Mouse (Mus musculus): ENCODE measurements at regions not wholly inside any gene's neighbourhood (a gene's known extent, or its start where the extent isn't known, plus 50 kb on each side); places are given as distances from the start of the nearest gene placed in this dataset.

DNA sequence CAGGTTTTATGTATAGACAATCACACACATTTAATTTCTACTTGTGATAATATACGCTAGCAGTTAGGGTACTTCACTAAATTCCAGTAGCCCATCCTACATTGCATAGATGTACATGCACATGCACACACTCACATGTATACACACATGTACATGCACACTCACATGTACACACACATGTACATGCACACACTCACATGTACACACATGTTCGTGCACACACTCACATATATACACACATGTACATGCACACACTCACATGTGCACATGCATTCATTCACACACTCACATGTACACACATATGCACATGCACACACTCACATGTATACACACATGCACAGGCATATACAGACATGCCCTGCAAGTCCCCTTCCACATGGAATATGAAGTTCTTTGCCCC, 326.8 kb downstream of the Tns1 start:
- 92% methylated on average over 2 of the region's 2 CpGs for WGBS
- no peak for ATAC-seq (ENCODE audit: low FRiP score)
- H3K36me3 ChIP-seq = no peaks in the 10 kb centered on the region

DNA sequence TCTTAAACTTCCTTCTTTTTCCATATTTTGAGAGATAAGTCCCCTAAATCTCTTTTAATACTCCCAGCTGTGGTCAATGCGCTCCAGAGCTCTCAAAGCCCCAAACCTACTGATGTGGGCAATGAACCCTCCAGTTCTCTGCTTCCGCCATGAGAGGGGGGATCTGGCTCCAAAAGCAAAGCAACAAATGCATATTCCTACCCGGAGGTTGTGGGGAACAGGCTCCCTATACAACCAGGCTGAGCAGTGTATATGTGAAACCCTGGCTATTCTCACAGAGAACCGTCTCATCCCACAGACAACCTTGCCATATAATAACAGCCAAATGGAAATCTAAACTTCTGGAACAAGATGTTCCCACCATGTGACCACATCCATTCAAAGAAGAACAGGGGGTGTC, 330.4 kb downstream of the Tns1 start:
- no peak overlapping the region for H3K4me2 ChIP-seq
- no peaks in the 10 kb centered on the region for H3K9me3 ChIP-seq (replicated peaks)
- ATAC-seq (ENCODE audit: low FRiP score) = no peak
- no peak overlapping the region for H3K4me3 ChIP-seq (replicated peaks)
- H3K27me3 ChIP-seq (replicated peaks) = no peaks in the 10 kb centered on the region
- no peak overlapping the region for H3K9ac ChIP-seq (replicated peaks)
- no peaks in the 10 kb centered on the region for H3K4me1 ChIP-seq
- H3K27ac ChIP-seq (replicated peaks) = no peak overlapping the region
- WGBS = 91% methylated on average over 4 of the region's 4 CpGs
- H3K36me3 ChIP-seq = no peaks in the 10 kb centered on the region

More for the DNA sequence above, 326.8 kb downstream of the Tns1 start:
- Histone ChIP-seq H3K9ac (replicated peaks) (no peak overlapping the region), H3K27ac (replicated peaks) (no peak overlapping the region), H3K4me2 (no peak overlapping the region), H3K9me3 (replicated peaks) (peaks cover 4% of the 10 kb centered on the region; the same call in 1 of the 2 replicates), H3K27me3 (replicated peaks) (no peaks in the 10 kb centered on the region), H3K4me1 (no peaks in the 10 kb centered on the region), H3K4me3 (replicated peaks) (no peak overlapping the region)

DNA sequence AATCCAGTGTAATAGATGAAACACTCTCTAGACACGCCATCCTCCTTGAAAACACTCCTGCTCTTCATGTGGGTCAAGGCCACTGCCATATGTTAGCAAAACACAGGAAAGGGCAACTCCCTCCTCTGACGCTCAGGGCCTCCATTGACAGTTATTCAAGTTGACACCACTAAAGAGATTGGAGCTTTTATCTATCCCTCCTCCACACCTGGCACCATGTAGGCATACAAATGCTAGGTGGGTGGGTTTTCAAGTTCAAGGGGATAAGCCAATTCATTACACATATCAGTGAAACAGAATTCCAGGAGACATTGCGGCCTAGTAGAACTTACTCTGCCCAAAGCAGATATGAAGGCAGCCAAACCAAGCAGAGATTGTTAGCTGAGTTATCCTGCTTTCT, 331.0 kb downstream of the Tns1 start:
- no peak overlapping the region for H3K9ac ChIP-seq (replicated peaks)
- 89% methylated on average over 3 of the region's 3 CpGs for WGBS
- H3K27me3 ChIP-seq (replicated peaks) = no peaks in the 10 kb centered on the region
- no peaks in the 10 kb centered on the region for H3K9me3 ChIP-seq (replicated peaks)
- no peak overlapping the region for H3K4me2 ChIP-seq
- no peak for ATAC-seq (ENCODE audit: low FRiP score)
- H3K4me1 ChIP-seq = no peaks in the 10 kb centered on the region
- no peak overlapping the region for H3K4me3 ChIP-seq (replicated peaks)
- H3K27ac ChIP-seq (replicated peaks) = no peak overlapping the region
- no peaks in the 10 kb centered on the region for H3K36me3 ChIP-seq

GRCm38 (mm10) chr1:73792311-73792710, 331.9 kb downstream of the Tns1 start:
- WGBS = 95% methylated on average over 5 of the region's 5 CpGs
- Histone ChIP-seq H3K4me3 (replicated peaks) (no peak overlapping the region), H3K27ac (replicated peaks) (no peak overlapping the region), H3K4me1 (no peaks in the 10 kb centered on the region), H3K9ac (replicated peaks) (no peak overlapping the region), H3K9me3 (replicated peaks) (no peaks in the 10 kb centered on the region), H3K4me2 (no peak overlapping the region), H3K27me3 (replicated peaks) (no peaks in the 10 kb centered on the region), H3K36me3 (no peaks in the 10 kb centered on the region)
- no peak for ATAC-seq (ENCODE audit: low FRiP score)

DNA sequence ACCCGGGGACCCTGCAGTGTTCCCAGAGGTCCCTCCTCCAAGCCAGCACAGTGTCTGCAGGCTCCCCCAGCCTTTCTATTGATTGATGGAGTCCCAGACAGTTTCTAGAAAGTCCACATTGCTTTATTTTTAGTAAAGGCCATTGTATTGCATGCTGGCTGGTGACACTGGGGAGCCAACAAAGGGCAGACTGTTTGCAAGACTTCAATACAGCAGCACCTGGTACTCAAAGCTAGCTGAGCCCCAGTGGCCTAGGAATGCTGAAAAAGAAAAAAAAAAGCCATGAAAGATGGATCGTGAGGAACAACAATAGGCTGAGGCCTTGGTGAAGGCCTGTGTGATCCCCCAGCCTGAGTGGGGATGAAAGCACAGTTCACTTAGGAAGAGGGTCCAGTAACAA, 336.6 kb downstream of the Tns1 start:
- Histone ChIP-seq H3K4me1 (no peaks in the 10 kb centered on the region), H3K4me2 (no peak overlapping the region), H3K4me3 (replicated peaks) (no peak overlapping the region), H3K9me3 (replicated peaks) (no peaks in the 10 kb centered on the region), H3K27ac (replicated peaks) (no peak overlapping the region), H3K27me3 (replicated peaks) (no peaks in the 10 kb centered on the region), H3K36me3 (no peaks in the 10 kb centered on the region), H3K9ac (replicated peaks) (no peak overlapping the region)
- ATAC-seq (ENCODE audit: low FRiP score) = no peak
- WGBS = 9% methylated on average over 2 of the region's 2 CpGs

DNA sequence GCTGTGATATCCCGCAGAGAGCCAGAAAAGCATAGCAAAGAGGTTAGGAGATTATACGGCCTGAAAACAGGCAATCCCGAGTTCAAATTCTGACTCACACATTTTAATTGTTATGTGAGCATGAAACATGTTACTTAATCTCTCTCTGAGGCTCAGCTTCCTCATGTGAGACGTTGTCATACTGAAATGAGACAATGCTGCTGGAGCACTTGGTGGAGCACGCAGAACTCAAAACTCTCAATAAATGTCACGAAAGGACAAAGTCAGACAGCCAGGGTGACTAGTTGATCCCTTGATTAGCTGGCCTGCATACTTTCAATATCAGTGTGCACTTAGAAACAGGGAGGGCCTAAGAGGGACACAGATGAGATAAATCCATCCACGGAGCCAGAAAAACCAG, 337.0 kb downstream of the Tns1 start:
- Histone ChIP-seq H3K9ac (replicated peaks) (no peak overlapping the region), H3K4me2 (no peak overlapping the region), H3K4me1 (no peaks in the 10 kb centered on the region), H3K4me3 (replicated peaks) (no peak overlapping the region), H3K9me3 (replicated peaks) (no peaks in the 10 kb centered on the region), H3K27me3 (replicated peaks) (no peaks in the 10 kb centered on the region), H3K36me3 (no peaks in the 10 kb centered on the region), H3K27ac (replicated peaks) (no peak overlapping the region)
- no peak for ATAC-seq (ENCODE audit: low FRiP score)
- WGBS = 59% methylated on average over 7 of the region's 7 CpGs

GRCm38 (mm10) chr1:73783303-73783702, 340.9 kb downstream of the Tns1 start:
- Histone ChIP-seq H3K9ac (replicated peaks) (no peak overlapping the region), H3K36me3 (no peaks in the 10 kb centered on the region), H3K9me3 (replicated peaks) (no peaks in the 10 kb centered on the region), H3K4me1 (no peaks in the 10 kb centered on the region), H3K27ac (replicated peaks) (no peak overlapping the region), H3K4me2 (no peak overlapping the region), H3K4me3 (replicated peaks) (no peak overlapping the region), H3K27me3 (replicated peaks) (no peaks in the 10 kb centered on the region)
- 88% methylated on average over 2 of the region's 2 CpGs for WGBS
- no peak for ATAC-seq (ENCODE audit: low FRiP score)

GRCm38 (mm10) chr1:73782871-73783270, 341.4 kb downstream of the Tns1 start:
- H3K27ac ChIP-seq (replicated peaks) = no peak overlapping the region
- no peak overlapping the region for H3K4me3 ChIP-seq (replicated peaks)
- H3K4me1 ChIP-seq = no peaks in the 10 kb centered on the region
- H3K9me3 ChIP-seq (replicated peaks) = no peaks in the 10 kb centered on the region
- H3K4me2 ChIP-seq = no peak overlapping the region
- 96% methylated on average over 2 of the region's 2 CpGs for WGBS
- ATAC-seq (ENCODE audit: low FRiP score) = no peak
- no peaks in the 10 kb centered on the region for H3K36me3 ChIP-seq
- H3K9ac ChIP-seq (replicated peaks) = no peak overlapping the region
- no peaks in the 10 kb centered on the region for H3K27me3 ChIP-seq (replicated peaks)

- WGBS = 78% methylated on average over 5 of the region's 5 CpGs
- Histone ChIP-seq H3K4me1 (no peaks in the 10 kb centered on the region), H3K27ac (replicated peaks) (no peak overlapping the region), H3K9ac (replicated peaks) (no peak overlapping the region), H3K9me3 (replicated peaks) (no peaks in the 10 kb centered on the region), H3K36me3 (no peaks in the 10 kb centered on the region), H3K4me3 (replicated peaks) (no peak overlapping the region), H3K4me2 (no peak overlapping the region), H3K27me3 (replicated peaks) (no peaks in the 10 kb centered on the region)
- no peak for ATAC-seq (ENCODE audit: low FRiP score)
Measured at GRCm38 (mm10) chr1:73771773-73772172, 352.5 kb downstream of the Tns1 start.

- ATAC-seq (ENCODE audit: low FRiP score) = no peak
- no peak overlapping the region for H3K4me3 ChIP-seq (replicated peaks)
- 86% methylated on average over 5 of the region's 5 CpGs for WGBS
- H3K36me3 ChIP-seq = no peaks in the 10 kb centered on the region
- H3K27me3 ChIP-seq (replicated peaks) = no peaks in the 10 kb centered on the region
- H3K9ac ChIP-seq (replicated peaks) = no peak overlapping the region
- H3K9me3 ChIP-seq (replicated peaks) = no peaks in the 10 kb centered on the region
- no peaks in the 10 kb centered on the region for H3K4me1 ChIP-seq
- no peak overlapping the region for H3K27ac ChIP-seq (replicated peaks)
- no peak overlapping the region for H3K4me2 ChIP-seq
Measured at GRCm38 (mm10) chr1:73770631-73771030, 353.6 kb downstream of the Tns1 start.

GRCm38 (mm10) chr1:73764611-73765333, 359.5 kb downstream of the Tns1 start:
- Histone ChIP-seq H3K4me2 (no peak overlapping the region), H3K27ac (replicated peaks) (no peak overlapping the region)
- WGBS = 66% methylated on average over 5 of the region's 5 CpGs

GRCm38 (mm10) chr1:73758110-73759061, 365.9 kb downstream of the Tns1 start:
- H3K36me3 ChIP-seq = no peaks in the 10 kb centered on the region
- no peak overlapping the region for H3K4me3 ChIP-seq (replicated peaks)
- WGBS = 36% methylated on average over 11 of the region's 11 CpGs
- H3K27me3 ChIP-seq (replicated peaks) = no peaks in the 10 kb centered on the region
- no peak overlapping the region for H3K4me2 ChIP-seq
- H3K9ac ChIP-seq (replicated peaks) = no peak overlapping the region
- H3K9me3 ChIP-seq (replicated peaks) = no peaks in the 10 kb centered on the region
- no peak overlapping the region for H3K27ac ChIP-seq (replicated peaks)
- no peak for ATAC-seq (ENCODE audit: low FRiP score)
- H3K4me1 ChIP-seq = peaks cover 6% of the 10 kb centered on the region; the same call in 1 of the 2 replicates

More at GRCm38 (mm10) chr1:73764611-73765333, 359.5 kb downstream of the Tns1 start:
- no peak overlapping the region for H3K9ac ChIP-seq (replicated peaks)
- H3K4me3 ChIP-seq (replicated peaks) = no peak overlapping the region
- no peak for ATAC-seq (ENCODE audit: low FRiP score)
- no peaks in the 10 kb centered on the region for H3K9me3 ChIP-seq (replicated peaks)
- no peaks in the 10 kb centered on the region for H3K36me3 ChIP-seq
- H3K27me3 ChIP-seq (replicated peaks) = no peaks in the 10 kb centered on the region
- H3K4me1 ChIP-seq = no peaks in the 10 kb centered on the region
